Mouse (Mus musculus): ENCODE measurements around the gene Fam209. TPM values are rescaled to one million over a fixed set of nuclear protein-coding genes. Genes with fewer than 3 reads are reported as not detected.

The Fam209 gene
- 0.76 and 0.98 TPM in 2 replicates for polyA plus RNA-seq (2015; fragmentation: Nextera tagmentation; extraction: Ambion mirVana)

DNA sequence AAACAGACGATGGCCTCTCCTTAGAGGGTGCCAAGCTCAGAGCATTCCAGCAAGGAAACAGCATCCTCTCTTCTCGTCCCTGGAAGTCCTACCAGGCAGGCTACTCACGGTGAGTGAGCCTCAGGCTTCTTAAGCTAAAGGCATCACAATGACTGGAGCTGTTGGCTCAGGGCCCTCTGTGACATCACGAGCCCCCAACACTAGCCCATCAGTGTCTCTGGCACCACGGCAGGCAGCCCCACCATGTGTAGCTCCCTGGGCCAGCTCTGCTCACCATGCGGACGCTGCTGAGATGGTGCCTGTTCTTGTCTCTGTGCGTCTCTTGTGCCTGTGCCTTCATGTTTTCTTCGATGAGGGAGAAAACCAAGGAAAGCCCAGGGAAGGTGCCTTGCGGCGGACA, at the start of gene Fam209:
Fam209 (plus strand) TSS at position 203 of the 400 bp plus-strand sequence.
- no peaks in the 10 kb centered on the region for H3K9me3 ChIP-seq (replicated peaks)
- H3K27ac ChIP-seq, result 0 out of 2 replicates have a peak within 1 kb of the TSS, but pooled peaks have one; percentile 15
- ATAC-seq, result no peak
- peaks cover 35% of the 10 kb centered on the region for H3K4me1 ChIP-seq
- H3K4me3 ChIP-seq, result no peak within 1 kb of the TSS
- H3K4me2 ChIP-seq, result no peak within 1 kb of the TSS
- H3K36me3 ChIP-seq (ENCODE audit: poor library complexity, severe bottlenecking), result peaks cover 26% of the 10 kb centered on the region
- WGBS, result 82% methylated on average over 11 of the region's 11 CpGs
- H3K27me3 ChIP-seq, result no peaks in the 10 kb centered on the region
- H3K9ac ChIP-seq, result no peak within 1 kb of the TSS

DNA sequence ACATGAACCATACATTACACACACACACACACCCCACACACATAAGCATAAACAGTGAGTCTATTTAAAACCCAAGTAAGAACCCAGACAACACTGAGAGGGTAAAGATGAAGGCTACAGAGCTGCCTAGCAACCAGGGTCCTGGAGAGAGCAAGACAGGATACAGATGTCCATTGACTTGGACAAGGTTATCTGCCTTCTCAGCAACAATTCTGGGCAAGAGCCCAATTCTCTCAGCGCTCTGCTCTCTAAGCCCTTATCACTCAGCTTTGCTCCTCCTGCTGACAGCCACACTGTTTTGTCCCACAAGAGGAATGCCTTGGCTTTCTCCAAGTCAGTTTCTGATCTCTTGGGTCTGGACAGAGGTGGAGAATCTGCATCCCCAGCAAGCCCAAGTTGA, 41.7 kb upstream of the Fam209 start:
- no peaks in the 10 kb centered on the region for H3K9me3 ChIP-seq (replicated peaks)
- no peak overlapping the region for H3K9ac ChIP-seq
- H3K36me3 ChIP-seq (ENCODE audit: poor library complexity, severe bottlenecking), result no peaks in the 10 kb centered on the region
- WGBS, result 81% methylated on average over 1 of the region's 1 CpGs
- no peak for ATAC-seq
- H3K4me2 ChIP-seq, result no peak overlapping the region
- no peak overlapping the region for H3K4me3 ChIP-seq
- no peak overlapping the region for H3K27ac ChIP-seq
- no peaks in the 10 kb centered on the region for H3K4me1 ChIP-seq
- 0 out of 2 replicates have a peak, but pooled peaks cover 3% of the 10 kb centered on the region for H3K27me3 ChIP-seq

- 56% methylated on average over 5 of the region's 5 CpGs for WGBS
- Histone ChIP-seq H3K27me3 (0 out of 2 replicates have a peak, but pooled peaks cover 3% of the 10 kb centered on the region), H3K9ac (no peak overlapping the region), H3K4me2 (no peak overlapping the region), H3K36me3 (ENCODE audit: poor library complexity, severe bottlenecking) (no peaks in the 10 kb centered on the region), H3K27ac (no peak overlapping the region), H3K9me3 (replicated peaks) (no peaks in the 10 kb centered on the region), H3K4me3 (no peak overlapping the region), H3K4me1 (no peaks in the 10 kb centered on the region)
- ATAC-seq, result no peak
Measured at GRCm38 (mm10) chr2:172433746-172434145, 38.6 kb upstream of the Fam209 start.

- Histone ChIP-seq H3K4me3 (no peak overlapping the region), H3K27me3 (no peaks in the 10 kb centered on the region), H3K4me2 (no peak overlapping the region), H3K9me3 (replicated peaks) (no peaks in the 10 kb centered on the region), H3K9ac (no peak overlapping the region), H3K4me1 (peaks cover 18% of the 10 kb centered on the region), H3K27ac (no peak overlapping the region), H3K36me3 (ENCODE audit: poor library complexity, severe bottlenecking) (no peaks in the 10 kb centered on the region)
- 72% methylated on average over 16 of the region's 16 CpGs for WGBS
- ATAC-seq, result no peak
Measured at GRCm38 (mm10) chr2:172437371-172437952, 34.9 kb upstream of the Fam209 start.

DNA sequence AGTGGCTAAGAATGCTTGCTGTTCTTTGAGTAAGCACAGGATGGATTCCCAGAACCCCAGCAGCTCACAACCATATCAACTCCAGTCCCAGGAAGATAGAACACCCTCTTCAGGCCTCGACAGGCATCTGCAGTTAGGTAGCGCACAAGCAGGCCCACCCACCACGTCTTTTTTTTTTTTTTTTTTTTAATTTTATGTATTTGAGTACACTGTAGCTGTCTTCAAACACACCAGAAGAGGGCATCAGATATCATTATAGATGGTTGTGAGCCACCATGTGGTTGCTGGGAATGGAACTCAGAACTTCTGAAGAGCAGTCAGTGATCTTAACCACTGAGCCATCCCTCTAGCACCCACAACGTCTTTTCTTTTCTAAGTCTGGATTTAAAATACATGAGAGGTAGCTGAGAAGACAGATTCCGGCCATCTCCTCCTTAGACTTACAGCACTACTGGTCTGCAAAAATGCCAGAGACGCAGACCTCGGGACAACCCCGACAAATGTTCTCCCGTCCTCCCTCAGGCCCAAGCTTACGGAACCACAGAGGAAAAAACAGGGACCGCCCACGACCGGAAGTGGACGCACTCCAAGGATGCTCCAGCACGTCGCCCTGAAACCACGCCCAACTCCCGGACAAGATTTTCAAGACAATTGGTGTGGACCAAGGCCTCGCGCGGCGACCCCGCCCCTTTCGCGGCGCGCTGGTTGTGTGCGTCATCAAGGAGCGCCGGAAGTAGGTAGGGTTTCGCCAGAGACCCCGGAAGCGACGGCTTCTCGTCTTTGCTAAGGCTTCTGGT, 32.3 kb upstream of the Fam209 start, which contains the start of gene Rtf2:
Rtf2 (plus strand) TSS at position 714 of the 797 bp plus-strand sequence.
- Histone ChIP-seq H3K27ac (peak within 1 kb of the TSS; percentile 40), H3K4me1 (peaks cover 18% of the 10 kb centered on the region), H3K9ac (peak within 1 kb of the TSS; percentile 78), H3K4me2 (peak within 1 kb of the TSS; percentile 93), H3K4me3 (peak within 1 kb of the TSS; percentile 82), H3K9me3 (replicated peaks) (no peaks in the 10 kb centered on the region), H3K27me3 (no peaks in the 10 kb centered on the region), H3K36me3 (ENCODE audit: poor library complexity, severe bottlenecking) (peaks cover 5% of the 10 kb centered on the region; the same call in 1 of the 2 replicates)
- ATAC-seq, result peak; percentile 98
- 2% methylated on average over 35 of the region's 35 CpGs for whole genome bisulfite sequencing

GRCm38 (mm10) chr2:172440640-172441005, 31.7 kb upstream of the Fam209 start:
- H3K36me3 ChIP-seq (ENCODE audit: poor library complexity, severe bottlenecking), result peaks cover 11% of the 10 kb centered on the region
- no peaks in the 10 kb centered on the region for H3K27me3 ChIP-seq
- ATAC-seq, result peak; percentile 77
- H3K4me3 ChIP-seq, result peak overlapping the region; percentile 82
- peak overlapping the region; percentile 40 for H3K27ac ChIP-seq
- H3K9me3 ChIP-seq (replicated peaks), result no peaks in the 10 kb centered on the region
- H3K4me1 ChIP-seq, result peaks cover 18% of the 10 kb centered on the region
- peak overlapping the region; percentile 93 for H3K4me2 ChIP-seq
- H3K9ac ChIP-seq, result peak overlapping the region; percentile 78
- WGBS, result under 1% methylated on average over 21 of the region's 21 CpGs

DNA sequence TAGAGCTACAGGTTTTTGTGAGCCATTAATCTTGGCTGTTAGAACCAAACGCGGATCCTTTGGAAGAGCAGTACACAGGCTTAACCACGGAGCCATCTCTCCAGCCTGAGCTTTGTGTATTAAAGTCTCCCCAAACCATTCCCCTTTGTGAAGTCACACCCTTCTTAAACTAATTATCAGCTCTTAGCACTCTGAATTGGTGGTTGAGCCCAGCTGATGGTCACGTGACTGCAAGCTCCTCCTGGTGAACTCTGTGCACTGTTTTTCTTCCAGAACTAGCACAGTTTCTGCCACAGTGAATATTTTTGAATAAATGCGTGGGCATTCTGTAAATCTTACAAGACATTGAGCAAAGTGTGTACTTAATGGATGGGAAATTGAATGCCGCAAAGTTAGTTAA, 31.1 kb upstream of the Fam209 start:
- H3K4me1 ChIP-seq, result peaks cover 18% of the 10 kb centered on the region
- H3K4me2 ChIP-seq, result peak overlapping the region; percentile 93
- no peaks in the 10 kb centered on the region for H3K9me3 ChIP-seq (replicated peaks)
- H3K27ac ChIP-seq, result no peak overlapping the region
- H3K36me3 ChIP-seq (ENCODE audit: poor library complexity, severe bottlenecking), result peaks cover 17% of the 10 kb centered on the region
- H3K27me3 ChIP-seq, result no peaks in the 10 kb centered on the region
- no peak for ATAC-seq
- peak overlapping the region; percentile 78 for H3K9ac ChIP-seq
- 26% methylated on average over 6 of the region's 6 CpGs for WGBS
- peak overlapping the region; percentile 82 for H3K4me3 ChIP-seq

DNA sequence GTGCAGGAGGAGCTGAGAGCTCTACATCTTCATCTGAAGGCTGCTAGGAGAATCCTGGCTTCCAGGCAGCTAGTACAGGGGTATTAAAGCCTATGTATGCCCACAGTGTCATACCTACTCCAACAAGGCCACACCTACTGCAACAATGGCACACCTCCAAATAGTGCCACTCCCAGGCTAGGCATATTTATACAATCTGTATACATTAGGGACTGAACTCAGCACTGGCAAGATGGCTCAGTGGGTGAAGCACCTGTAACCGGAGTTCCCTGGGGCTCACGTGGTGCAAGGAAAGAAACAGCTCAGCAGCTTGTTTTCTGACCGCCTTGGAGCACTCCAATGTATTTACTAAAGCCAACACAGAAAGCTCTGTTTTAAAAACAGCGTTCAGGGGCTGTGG, 26.7 kb upstream of the Fam209 start:
- Histone ChIP-seq H3K9ac (no peak overlapping the region), H3K27ac (no peak overlapping the region), H3K9me3 (replicated peaks) (no peaks in the 10 kb centered on the region), H3K4me1 (peaks cover 12% of the 10 kb centered on the region), H3K36me3 (ENCODE audit: poor library complexity, severe bottlenecking) (peaks cover 61% of the 10 kb centered on the region), H3K4me3 (no peak overlapping the region), H3K4me2 (no peak overlapping the region), H3K27me3 (no peaks in the 10 kb centered on the region)
- no peak for ATAC-seq
- 97% methylated on average over 4 of the region's 4 CpGs for WGBS

GRCm38 (mm10) chr2:172447317-172447716, 25.0 kb upstream of the Fam209 start:
- Histone ChIP-seq H3K36me3 (ENCODE audit: poor library complexity, severe bottlenecking) (peaks cover 78% of the 10 kb centered on the region), H3K9me3 (replicated peaks) (no peaks in the 10 kb centered on the region), H3K9ac (no peak overlapping the region), H3K4me2 (no peak overlapping the region), H3K27me3 (no peaks in the 10 kb centered on the region), H3K27ac (no peak overlapping the region), H3K4me1 (no peaks in the 10 kb centered on the region), H3K4me3 (no peak overlapping the region)
- WGBS, result 93% methylated on average over 6 of the region's 6 CpGs
- no peak for ATAC-seq

DNA sequence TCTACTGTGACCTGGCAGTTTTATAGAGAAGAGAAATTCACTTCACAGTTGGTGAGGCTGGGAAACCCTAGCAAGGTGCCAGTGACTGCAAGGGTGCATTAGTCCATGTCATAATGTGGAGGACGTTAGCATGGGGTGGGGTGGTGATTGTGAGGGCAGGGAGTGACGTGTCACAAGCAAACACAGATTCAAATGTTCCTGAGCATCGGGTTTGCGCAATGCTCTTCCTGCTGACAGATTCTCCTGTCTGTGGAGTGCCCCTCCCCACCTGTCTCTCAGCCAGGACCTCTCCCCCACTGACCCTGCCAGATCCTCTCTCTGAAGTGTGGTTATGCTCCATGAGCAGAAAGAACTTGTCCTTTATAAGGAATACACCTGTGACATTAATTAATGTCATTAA, 24.0 kb upstream of the Fam209 start:
- 88% methylated on average over 4 of the region's 4 CpGs for WGBS
- H3K9ac ChIP-seq, result no peak overlapping the region
- H3K9me3 ChIP-seq (replicated peaks), result no peaks in the 10 kb centered on the region
- H3K27ac ChIP-seq, result no peak overlapping the region
- H3K27me3 ChIP-seq, result no peaks in the 10 kb centered on the region
- H3K36me3 ChIP-seq (ENCODE audit: poor library complexity, severe bottlenecking), result peaks cover 88% of the 10 kb centered on the region
- ATAC-seq, result no peak
- H3K4me1 ChIP-seq, result no peaks in the 10 kb centered on the region
- no peak overlapping the region for H3K4me2 ChIP-seq
- no peak overlapping the region for H3K4me3 ChIP-seq

- no peaks in the 10 kb centered on the region for H3K9me3 ChIP-seq (replicated peaks)
- no peaks in the 10 kb centered on the region; the same call in 1 of the 2 replicates for H3K4me1 ChIP-seq
- no peak overlapping the region for H3K4me3 ChIP-seq
- H3K36me3 ChIP-seq (ENCODE audit: poor library complexity, severe bottlenecking), result peaks cover 93% of the 10 kb centered on the region
- no peak overlapping the region for H3K4me2 ChIP-seq
- no peak for ATAC-seq
- no peaks in the 10 kb centered on the region for H3K27me3 ChIP-seq
- WGBS, result 91% methylated on average over 6 of the region's 6 CpGs
- no peak overlapping the region for H3K9ac ChIP-seq
- no peak overlapping the region for H3K27ac ChIP-seq
Measured at GRCm38 (mm10) chr2:172450640-172451039, 21.7 kb upstream of the Fam209 start.

DNA sequence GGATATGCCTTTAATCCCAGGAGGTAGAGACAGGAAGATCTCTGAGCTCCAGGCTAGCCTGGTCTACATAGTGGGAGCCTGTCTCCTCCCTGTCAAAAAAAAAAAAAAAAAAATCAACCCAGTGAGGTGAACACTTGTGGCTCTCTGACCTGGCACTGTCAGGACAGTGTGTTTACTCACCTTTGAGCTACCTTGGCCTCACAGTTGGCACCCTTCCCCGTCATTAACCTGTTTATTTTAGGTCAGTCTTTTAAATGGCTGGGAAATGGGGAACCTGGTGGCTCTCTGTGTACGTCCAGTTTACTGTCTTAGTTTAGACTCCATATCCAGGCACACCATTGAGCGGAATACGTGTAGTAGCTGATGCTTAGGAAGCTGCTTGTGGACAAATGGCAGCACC, 20.3 kb upstream of the Fam209 start:
- no peaks in the 10 kb centered on the region for H3K27me3 ChIP-seq
- WGBS, result 97% methylated on average over 4 of the region's 4 CpGs
- H3K4me3 ChIP-seq, result no peak overlapping the region
- H3K9ac ChIP-seq, result no peak overlapping the region
- H3K27ac ChIP-seq, result no peak overlapping the region
- no peak overlapping the region for H3K4me2 ChIP-seq
- ATAC-seq, result no peak
- H3K4me1 ChIP-seq, result peaks cover 4% of the 10 kb centered on the region; the same call in 1 of the 2 replicates
- no peaks in the 10 kb centered on the region for H3K9me3 ChIP-seq (replicated peaks)
- H3K36me3 ChIP-seq (ENCODE audit: poor library complexity, severe bottlenecking), result peaks cover 93% of the 10 kb centered on the region
